28 mouse cellular contexts compared by ENCODE assay signal in genomic region chr13:44678121-44678520, GRCm38 (mm10). TPM values are rescaled to one million over a fixed set of nuclear protein-coding genes. Genes with fewer than 3 reads are reported as not detected.
DNase-seq lines count a peak whose midpoint lies in the region; ATAC-seq and TF ChIP-seq lines count a peak whose summit lies in the region.
"Had no signal": no experiment of that assay in that cellular context is flagged by ENCODE, and none has a peak within 500 bp of the region (broad histone marks: within the 10 kb centered on the region; RNA-seq: fewer than 3 reads in every experiment).

No protein-coding gene starts in this region.

- H3K4me3 ChIP-seq in ES-Bruce4 (ENCODE audit: low read depth, low read length) (no peak overlapping the region), ES-E14 (ENCODE audit: insufficient read depth in 1 of 2, low read depth in 1 of 2, low read length in 2 of 2, poor library complexity in 1 of 2, severe bottlenecking in 1 of 2) (no peak overlapping the region)
- no peak overlapping the region for H3K4me3 ChIP-seq in liver, embryonic 12.5 days
- no peak overlapping the region for H3K4me3 ChIP-seq in lung, postnatal 0 days (ENCODE audit: low read depth, low read length)
- H3K4me3 ChIP-seq: embryonic facial prominence, embryonic 13.5 days; embryonic facial prominence, embryonic 15.5 days; erythroblast, embryonic 14.5 days; forebrain, embryonic 10.5 days; forebrain, embryonic 12.5 days had no signal

- H3K9me3 ChIP-seq in ES-Bruce4 (replicated peaks; ENCODE audit: control insufficient read depth, insufficient read depth, low read length, poor library complexity, severe bottlenecking) (no peaks in the 10 kb centered on the region), ES-E14 (ENCODE audit: control insufficient read depth, insufficient read depth, low read depth, low read length) (no peaks in the 10 kb centered on the region)
- no peaks in the 10 kb centered on the region for H3K9me3 ChIP-seq in liver, embryonic 12.5 days (replicated peaks)
- H3K9me3 ChIP-seq in lung, postnatal 0 days (ENCODE audit: low read length): 0 out of 2 replicates have a peak, but pooled peaks cover 2% of the 10 kb centered on the region
- H3K9me3 ChIP-seq: embryonic facial prominence, embryonic 13.5 days; embryonic facial prominence, embryonic 15.5 days; forebrain, embryonic 10.5 days; forebrain, embryonic 12.5 days had no signal

- WGBS in liver, embryonic 12.5 days (ENCODE audit: insufficient replicate concordance): 68% methylated on average over 3 of the region's 3 CpGs
- WGBS in lung, postnatal 0 days: 77% methylated on average over 3 of the region's 3 CpGs

- H3K4me2 ChIP-seq in liver, embryonic 12.5 days: no peak overlapping the region
- H3K4me2 ChIP-seq in lung, postnatal 0 days (replicated peaks; ENCODE audit: low read depth, low read length): no peak overlapping the region
- H3K4me2 ChIP-seq: embryonic facial prominence, embryonic 13.5 days; embryonic facial prominence, embryonic 15.5 days; forebrain, embryonic 12.5 days had no signal

- H3K9ac ChIP-seq in ES-Bruce4 (ENCODE audit: low read depth, poor library complexity, severe bottlenecking): no peak overlapping the region
- no peak overlapping the region for H3K9ac ChIP-seq in ES-E14 (ENCODE audit: insufficient read depth, low read depth, low read length, poor library complexity, severe bottlenecking)
- no peak overlapping the region for H3K9ac ChIP-seq in liver, embryonic 12.5 days
- H3K9ac ChIP-seq in lung, postnatal 0 days (replicated peaks; ENCODE audit: low read depth): no peak overlapping the region
- H3K9ac ChIP-seq: embryonic facial prominence, embryonic 13.5 days; embryonic facial prominence, embryonic 15.5 days; forebrain, embryonic 12.5 days had no signal

- ATAC-seq in liver, embryonic 12.5 days: no peak
- ATAC-seq in lung, postnatal 0 days: no peak
- ATAC-seq: activated CD4-positive, CD25-positive, alpha-beta regulatory T cell, adult 4 months; CD4-positive, CD25-positive, alpha-beta regulatory T cell, adult 4 months; forebrain, embryonic 14.5 days; forebrain, embryonic 16.5 days had no signal

- TF ChIP-seq POLR2A in ES-Bruce4 (IDR thresholded peaks at IDR 0.05; ENCODE audit: insufficient read depth, low read length): no peak

- H3K4me1 ChIP-seq in ES-Bruce4 (ENCODE audit: control insufficient read depth, insufficient read depth, low read length) (peaks cover 9% of the 10 kb centered on the region), ES-E14 (ENCODE audit: control insufficient read depth in 2 of 2, insufficient read depth in 2 of 2, low read length in 2 of 2, poor library complexity in 1 of 2) (peaks cover 20 to 35% of the 10 kb centered on the region in 2 experiments)
- peaks cover 10% of the 10 kb centered on the region for H3K4me1 ChIP-seq in liver, embryonic 12.5 days
- no peaks in the 10 kb centered on the region; the same call in 1 of the 2 replicates for H3K4me1 ChIP-seq in lung, postnatal 0 days (ENCODE audit: insufficient read depth, low read depth, low read length)
- H3K4me1 ChIP-seq: forebrain, embryonic 12.5 days had no signal

- H3K36me3 ChIP-seq in ES-Bruce4 (ENCODE audit: control insufficient read depth, insufficient read depth, low read length, poor library complexity, severe bottlenecking) (no peaks in the 10 kb centered on the region), ES-E14 (ENCODE audit: control insufficient read depth, insufficient read depth, low read length, poor library complexity, severe bottlenecking) (no peaks in the 10 kb centered on the region)
- no peaks in the 10 kb centered on the region for H3K36me3 ChIP-seq in liver, embryonic 12.5 days
- no peaks in the 10 kb centered on the region for H3K36me3 ChIP-seq in lung, postnatal 0 days (ENCODE audit: insufficient read depth, low read length)
- H3K36me3 ChIP-seq: embryonic facial prominence, embryonic 13.5 days; embryonic facial prominence, embryonic 15.5 days; forebrain, embryonic 10.5 days; forebrain, embryonic 12.5 days had no signal

- no peak for TF ChIP-seq CTCF in ES-Bruce4 (IDR thresholded peaks at IDR 0.05; ENCODE audit: low read depth, low read length)
- TF ChIP-seq CTCF in lung, postnatal 0 days (IDR thresholded peaks at IDR 0.05): no peak

- peak overlapping the region; percentile 98 for H3K27ac ChIP-seq in ES-Bruce4 (ENCODE audit: insufficient read depth, low read length)
- peak overlapping the region; percentile 98 for H3K27ac ChIP-seq in ES-E14 (ENCODE audit: insufficient read depth, low read depth, low read length, poor library complexity, severe bottlenecking)
- no peak overlapping the region for H3K27ac ChIP-seq in liver, embryonic 12.5 days
- H3K27ac ChIP-seq in lung, postnatal 0 days (ENCODE audit: low read length): no peak overlapping the region
- H3K27ac ChIP-seq: embryonic facial prominence, embryonic 13.5 days; embryonic facial prominence, embryonic 15.5 days; forebrain, embryonic 10.5 days; forebrain, embryonic 12.5 days had no signal

- H3K27me3 ChIP-seq in ES-Bruce4 (ENCODE audit: control insufficient read depth, insufficient read depth, low read length, poor library complexity, severe bottlenecking): no peaks in the 10 kb centered on the region
- H3K27me3 ChIP-seq in liver, embryonic 12.5 days (replicated peaks): peaks cover 46% of the 10 kb centered on the region
- H3K27me3 ChIP-seq in lung, postnatal 0 days (replicated peaks; ENCODE audit: insufficient read depth, low read length): no peaks in the 10 kb centered on the region
- H3K27me3 ChIP-seq: CH12.LX; embryonic facial prominence, embryonic 15.5 days had no signal

- in situ Hi-C loops in ES-E14 (cut with MboI; ENCODE audit: low sequenced_read_pairs in 2 of 2, unreplicated experiment in 2 of 2): no loop called here

- peak; percentile 77; the same call in 1 of the 2 replicates for TF ChIP-seq EP300 in ES-Bruce4 (IDR thresholded peaks at IDR 0.05; ENCODE audit: insufficient read depth, low read depth, low read length)
- no peak for TF ChIP-seq EP300 in lung, postnatal 0 days (IDR thresholded peaks at IDR 0.05)

- DNase-seq in 3T3-L1 (ENCODE audit: low read depth, low spot score) (peak; percentile 9), ES-E14 (ENCODE audit: low read depth, low spot score) (peak; percentile 57), WW6 (ENCODE audit: low read depth, low spot score) (peak; percentile 59)
- no peak for DNase-seq in left cerebral cortex, adult 11 months (ENCODE audit: low spot score)
- DNase-seq in lung, postnatal 0 days (ENCODE audit: low spot score): no peak
- no peak for DNase-seq in adrenal gland, adult 18-20 months (ENCODE audit: low spot score in 2 of 2)
- DNase-seq: adrenal gland, adult 8-10 months; adrenal gland, postnatal 14 days; adrenal gland, postnatal 36 days; B cell, adult 2 months; cerebellum, adult 11-12 months; cerebellum, adult 8-10 months; cerebellum, adult 9-11 months; cerebellum, postnatal 14 days; cerebellum, postnatal 36 days; embryo, embryonic 11 days had no signal

TF ChIP-seq in ES-E14, 5 proteins besides CTCF, POLR2A, EP300 and RAD21:
- TF ChIP-seq CHD2 (IDR thresholded peaks at IDR 0.05; ENCODE audit: low read depth, low read length) (peak; percentile 46; the same call in 1 of the 2 replicates), ZC3H11A (IDR thresholded peaks at IDR 0.05; ENCODE audit: borderline replicate concordance, low read depth, low read length) (no peak)

RNA-seq across cellular contexts. Expression of gene Jarid2, which starts 51.2 kb away (rescaled TPM):
- polyA plus RNA-seq in ES-Bruce4 (2011; ENCODE audit: insufficient read depth, insufficient read length, low read depth, missing spikeins): 143 and 150 TPM in 2 replicates
- 190 and 195 TPM in 2 replicates for total RNA-seq in ES-E14 (2012; rRNA removed)
- polyA plus RNA-seq in liver, embryonic 12.5 days (2016; fragmentation: Nextera tagmentation; extraction: Ambion mirVana): 18.0 and 21.0 TPM in 2 replicates
- 10.0 and 12.3 TPM in 2 replicates for polyA plus RNA-seq in lung, postnatal 0 days (2015; fragmentation: Nextera tagmentation; extraction: Ambion mirVana)
- 10 to 100 TPM; 17.7 to 51.9 TPM for total RNA-seq in adrenal gland, adult 18-20 months (2021)

Comparison
In these comparisons a context has a peak if more than half of its experiments do, and no peak if none do; other contexts are left out.
1. DNase-seq: peak in 3T3-L1 (single experiment), ES-E14 (single experiment) and WW6 (single experiment); none in left cerebral cortex, adult 11 months (single experiment), lung, postnatal 0 days (single experiment) and adrenal gland, adult 18-20 months (0 of 2).
2. H3K27ac ChIP-seq: peak in ES-Bruce4 (single experiment) and ES-E14 (single experiment); none in liver, embryonic 12.5 days (single experiment) and lung, postnatal 0 days (single experiment).